Mouse (Mus musculus) liver, embryonic 16.5 days (tissue): Measurements from ENCODE around the gene Klhl25. TPM values are rescaled to one million over a fixed set of nuclear protein-coding genes. Genes with fewer than 3 reads are reported as not detected.
"Not testable (repeated sequence)": the region's sequence is repeated elsewhere in the genome, so short reads cannot be mapped to it uniquely, and the experiment has no call there.

Experiments used
- ATAC-seq: fragments of 200-750 bp; cut with Nextera tagmentation; 2 replicates; pipeline ENCODE4 v1.8.0; 2017; ENCODE audit warnings: low read depth, mild to moderate bottlenecking, moderate number of reproducible peaks, moderate library complexity
- H3K27ac ChIP-seq: fragments of 300-500 bp; sonication (generic); 2 replicates; pipeline ENCODE4 v1.5.1; 2014; ENCODE audit warnings: mild to moderate bottlenecking, low read length
- H3K27me3 ChIP-seq: fragments of 300-500 bp; sonication (generic); 2 replicates; pipeline ENCODE4 v1.6.1; 2014; ENCODE audit warnings: low read depth, low read length, mixed read lengths; ENCODE audit not compliant: control insufficient read depth, insufficient read depth
- H3K36me3 ChIP-seq: fragments of 300-500 bp; sonication (generic); 2 replicates; pipeline ENCODE4 v1.6.1; 2014; ENCODE audit warnings: mild to moderate bottlenecking; ENCODE audit not compliant: control insufficient read depth, insufficient read depth
- H3K4me1 ChIP-seq: fragments of 300-500 bp; sonication (generic); 2 replicates; pipeline ENCODE4 v1.6.1; 2014; ENCODE audit warnings: low read depth, low read length, mixed read lengths; ENCODE audit not compliant: control insufficient read depth
- H3K4me2 ChIP-seq: fragments of 300-500 bp; sonication (generic); 2 replicates; pipeline ENCODE4 v1.6.1; 2014; ENCODE audit warnings: low read depth, low read length, mixed read lengths
- H3K4me3 ChIP-seq: fragments of 300-500 bp; sonication (generic); 2 replicates; pipeline ENCODE4 v1.5.1; 2014; ENCODE audit warnings: low read depth, mild to moderate bottlenecking, low read length
- H3K9ac ChIP-seq: fragments of 300-500 bp; sonication (generic); 2 replicates; pipeline ENCODE4 v1.6.1; 2014; ENCODE audit warnings: low read depth, low read length
- H3K9me3 ChIP-seq: fragments of 300-500 bp; sonication (generic); replicated peaks from 2 replicates; pipeline ENCODE4 v1.6.1; 2016; ENCODE audit warnings: low read length; ENCODE audit not compliant: control insufficient read depth
- WGBS: fragments of 180-500 bp; shearing (Covaris S2); extraction: QIAGEN DNeasy Blood & Tissue Kit; methylation state at CpG from one replicate; pipeline ENCODE4 v1.1.7; 2014; ENCODE audit not compliant: insufficient replicate concordance; 5-methylcytosine and 5-hydroxymethylcytosine counted together
- polyA plus RNA-seq: library from polyadenylated mRNA; unstranded; fragments of >200 nt; fragmentation: Nextera tagmentation; extraction: Ambion mirVana; gene quantifications from 2 replicates; pipeline ENCODE4 v1.2.1, GENCODE M21; 2015

The Klhl25 gene
- polyA plus RNA-seq, 1 experiment from 2014 or later: 22.5 TPM

- Histone ChIP-seq H3K36me3 (no peaks in the 10 kb centered on the region), H3K4me1 (no peaks in the 10 kb centered on the region), H3K4me3 (no peak overlapping the region), H3K4me2 (no peak overlapping the region), H3K9ac (no peak overlapping the region), H3K9me3 (no peaks in the 10 kb centered on the region), H3K27me3 (no peaks in the 10 kb centered on the region), H3K27ac (no peak overlapping the region)
- ATAC-seq: no peak
- 69% methylated on average over 5 of the region's 5 CpGs for WGBS
Measured at GRCm38 (mm10) chr7:75897041-75897440, 48.9 kb downstream of the Klhl25 start.

- ATAC-seq: no peak
- Histone ChIP-seq H3K36me3 (no peaks in the 10 kb centered on the region), H3K27ac (no peak overlapping the region), H3K9ac (no peak overlapping the region), H3K27me3 (no peaks in the 10 kb centered on the region), H3K4me3 (no peak overlapping the region), H3K4me2 (no peak overlapping the region), H3K9me3 (no peaks in the 10 kb centered on the region), H3K4me1 (no peaks in the 10 kb centered on the region)
- 46% methylated on average over 6 of the region's 6 CpGs for WGBS
Measured at GRCm38 (mm10) chr7:75899102-75899501, 51.0 kb downstream of the Klhl25 start.

GRCm38 (mm10) chr7:75899517-75899916 is 51.4 kb downstream of the Klhl25 start:
- no peaks in the 10 kb centered on the region for H3K36me3 ChIP-seq
- no peaks in the 10 kb centered on the region for H3K4me1 ChIP-seq
- H3K27me3 ChIP-seq: no peaks in the 10 kb centered on the region
- H3K4me2 ChIP-seq: no peak overlapping the region
- no peak overlapping the region for H3K4me3 ChIP-seq
- H3K9me3 ChIP-seq: no peaks in the 10 kb centered on the region
- no peak overlapping the region for H3K9ac ChIP-seq
- ATAC-seq: no peak
- 37% methylated on average over 8 of the region's 8 CpGs for WGBS
- H3K27ac ChIP-seq: no peak overlapping the region

GRCm38 (mm10) chr7:75899954-75900353 is 51.8 kb downstream of the Klhl25 start:
- Histone ChIP-seq H3K4me2 (no peak overlapping the region), H3K4me3 (no peak overlapping the region), H3K27ac (no peak overlapping the region), H3K27me3 (no peaks in the 10 kb centered on the region), H3K9ac (no peak overlapping the region), H3K36me3 (no peaks in the 10 kb centered on the region), H3K4me1 (no peaks in the 10 kb centered on the region), H3K9me3 (no peaks in the 10 kb centered on the region)
- ATAC-seq: no peak
- WGBS: 32% methylated on average over 4 of the region's 4 CpGs

GRCm38 (mm10) chr7:75905145-75905544 is 57.0 kb downstream of the Klhl25 start:
- H3K4me2 ChIP-seq: no peak overlapping the region
- H3K4me3 ChIP-seq: no peak overlapping the region
- 18% methylated on average over 2 of the region's 2 CpGs for WGBS
- H3K4me1 ChIP-seq: no peaks in the 10 kb centered on the region
- no peaks in the 10 kb centered on the region for H3K36me3 ChIP-seq
- no peak for ATAC-seq
- H3K9ac ChIP-seq: no peak overlapping the region
- H3K27me3 ChIP-seq: no peaks in the 10 kb centered on the region
- no peaks in the 10 kb centered on the region for H3K9me3 ChIP-seq
- H3K27ac ChIP-seq: no peak overlapping the region

- peak; percentile 30; the same call in 1 of the 2 replicates for ATAC-seq
- WGBS: 12% methylated on average over 11 of the region's 11 CpGs
- H3K36me3 ChIP-seq: no peaks in the 10 kb centered on the region
- H3K4me2 ChIP-seq: no peak overlapping the region; the same call in 1 of the 2 replicates
- no peaks in the 10 kb centered on the region for H3K4me1 ChIP-seq
- no peaks in the 10 kb centered on the region for H3K9me3 ChIP-seq
- no peak overlapping the region for H3K9ac ChIP-seq
- H3K27me3 ChIP-seq: no peaks in the 10 kb centered on the region
- H3K27ac ChIP-seq: no peak overlapping the region
- H3K4me3 ChIP-seq: no peak overlapping the region
Measured at GRCm38 (mm10) chr7:75910035-75910651, 62.0 kb downstream of the Klhl25 start.

- Histone ChIP-seq H3K36me3 (no peaks in the 10 kb centered on the region), H3K27me3 (no peaks in the 10 kb centered on the region), H3K9me3 (no peaks in the 10 kb centered on the region), H3K27ac (no peak overlapping the region), H3K4me2 (no peak overlapping the region), H3K4me3 (no peak overlapping the region), H3K9ac (no peak overlapping the region), H3K4me1 (no peaks in the 10 kb centered on the region)
- ATAC-seq: no peak
- WGBS: 58% methylated on average over 8 of the region's 8 CpGs
Measured at GRCm38 (mm10) chr7:75910652-75911035, 62.5 kb downstream of the Klhl25 start.

GRCm38 (mm10) chr7:75913952-75914351 is 65.8 kb downstream of the Klhl25 start:
- Histone ChIP-seq H3K27ac (no peak overlapping the region), H3K36me3 (no peaks in the 10 kb centered on the region), H3K4me3 (no peak overlapping the region), H3K4me1 (no peaks in the 10 kb centered on the region), H3K27me3 (no peaks in the 10 kb centered on the region), H3K9ac (no peak overlapping the region), H3K9me3 (no peaks in the 10 kb centered on the region), H3K4me2 (no peak overlapping the region)
- peak; percentile 51; the same call in 1 of the 2 replicates for ATAC-seq
- WGBS: 1% methylated on average over 7 of the region's 7 CpGs

- H3K4me2 ChIP-seq, H3K4me3 ChIP-seq, H3K27ac ChIP-seq, H3K4me1 ChIP-seq, H3K27me3 ChIP-seq, H3K9ac ChIP-seq, H3K9me3 ChIP-seq, ATAC-seq, H3K36me3 ChIP-seq: not testable (repeated sequence)
- 44% methylated on average over 3 of the region's 3 CpGs for WGBS
Measured at GRCm38 (mm10) chr7:75915550-75915949, 67.4 kb downstream of the Klhl25 start.
